Mouse (Mus musculus): ENCODE measurements around the gene Tmem200c. TPM values are rescaled to one million over a fixed set of nuclear protein-coding genes. Genes with fewer than 3 reads are reported as not detected.
A peak's percentile ranks its signal among the peaks of the same experiment; 100 is the strongest.

The Tmem200c gene
- polyA plus RNA-seq, 1 experiment from 2014 or later: 1.1 TPM

DNA sequence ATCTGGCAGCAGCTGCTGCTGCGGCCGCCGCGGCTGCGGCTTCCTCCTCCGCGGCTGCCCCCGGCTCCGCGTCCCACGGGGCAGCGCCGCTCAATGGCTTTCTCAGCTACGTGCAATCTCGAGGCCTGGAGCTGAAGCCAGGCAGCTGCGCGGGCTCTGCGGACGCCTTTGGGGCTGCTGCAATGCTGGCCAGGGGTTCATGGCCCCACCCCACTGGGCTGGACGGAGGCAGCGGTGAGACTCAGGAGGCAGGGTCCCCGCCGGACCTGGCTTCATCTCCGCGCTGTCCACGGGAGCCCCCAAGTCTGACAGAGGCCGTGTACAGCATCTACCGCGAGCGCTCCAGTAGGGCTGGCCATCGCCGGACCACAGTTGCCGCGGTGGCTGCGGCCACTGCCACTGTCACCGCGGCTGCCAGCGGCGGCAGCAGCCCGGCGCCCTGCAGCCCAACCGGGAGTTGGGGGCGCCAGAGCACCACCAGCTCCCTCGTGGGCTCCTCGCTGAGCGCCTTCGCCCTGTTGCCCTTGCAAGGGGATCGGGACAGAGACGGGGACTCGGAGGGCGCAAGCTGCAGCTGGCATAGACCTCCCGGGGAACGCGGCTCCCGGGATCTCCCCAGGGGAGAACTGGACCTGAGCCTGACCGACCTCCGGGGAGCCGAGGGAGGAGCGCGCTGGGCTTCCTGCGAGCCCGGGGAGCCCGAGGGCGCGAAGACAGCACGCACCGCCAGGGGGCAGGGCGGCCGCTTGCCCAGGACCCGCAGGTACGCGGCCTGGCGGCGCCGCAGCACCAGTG, 14.9 kb downstream of the Tmem200c start:
- Histone ChIP-seq H3K4me2 (ENCODE audit: low read depth, low read length) (peak overlapping the region; percentile 95), H3K9me3 (replicated peaks; ENCODE audit: control insufficient read depth, low read length) (no peaks in the 10 kb centered on the region), H3K4me1 (ENCODE audit: control insufficient read depth, insufficient read depth, low read length) (peaks cover 7% of the 10 kb centered on the region; the same call in 1 of the 2 replicates), H3K27ac (replicated peaks; ENCODE audit: low read depth, low read length) (no peak overlapping the region), H3K4me3 (ENCODE audit: low read depth, low read length) (peak overlapping the region; percentile 45), H3K27me3 (ENCODE audit: control insufficient read depth, insufficient read depth, low read length) (peaks cover 34% of the 10 kb centered on the region), H3K9ac (replicated peaks; ENCODE audit: low read length) (peak overlapping the region; percentile 56), H3K36me3 (replicated peaks; ENCODE audit: control insufficient read depth, insufficient read depth, low read depth, low read length) (no peaks in the 10 kb centered on the region)
- DNase-seq (ENCODE audit: low spot score): peak; percentile 71
- ATAC-seq (replicated peaks; ENCODE audit: insufficient number of reproducible peaks, low FRiP score, low TSS enrichment, low read depth): peak; percentile 25
- under 1% methylated on average over 71 of the region's 75 CpGs for WGBS

DNA sequence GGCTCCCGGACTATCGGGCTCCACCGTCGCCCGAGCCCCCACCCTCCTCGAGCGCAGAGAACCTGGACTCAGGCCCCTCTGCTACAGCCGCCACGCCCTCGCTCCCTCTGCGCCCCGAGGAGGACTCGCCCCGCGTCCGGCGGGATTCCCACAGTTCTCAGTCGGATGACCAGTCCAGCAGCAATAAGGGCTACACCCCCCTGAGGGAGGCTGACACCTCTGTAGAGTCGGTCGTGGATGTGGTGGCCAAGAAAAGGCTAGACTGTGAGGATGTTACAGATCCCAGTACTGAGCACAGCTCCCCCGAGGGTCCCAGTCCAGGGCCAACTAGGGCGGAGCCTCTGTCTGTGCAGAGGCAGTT, 15.4 kb downstream of the Tmem200c start:
- Histone ChIP-seq H3K36me3 (replicated peaks; ENCODE audit: control insufficient read depth, insufficient read depth, low read depth, low read length) (no peaks in the 10 kb centered on the region), H3K9me3 (replicated peaks; ENCODE audit: control insufficient read depth, low read length) (no peaks in the 10 kb centered on the region), H3K27me3 (ENCODE audit: control insufficient read depth, insufficient read depth, low read length) (peaks cover 29% of the 10 kb centered on the region), H3K27ac (replicated peaks; ENCODE audit: low read depth, low read length) (no peak overlapping the region), H3K4me1 (ENCODE audit: control insufficient read depth, insufficient read depth, low read length) (peaks cover 7% of the 10 kb centered on the region; the same call in 1 of the 2 replicates), H3K4me2 (ENCODE audit: low read depth, low read length) (peak overlapping the region; percentile 95), H3K9ac (replicated peaks; ENCODE audit: low read length) (peak overlapping the region; percentile 56), H3K4me3 (ENCODE audit: low read depth, low read length) (peak overlapping the region; percentile 45)
- DNase-seq (ENCODE audit: low spot score): no peak
- ATAC-seq (replicated peaks; ENCODE audit: insufficient number of reproducible peaks, low FRiP score, low TSS enrichment, low read depth): peak; percentile 58
- 3% methylated on average over 22 of the region's 22 CpGs for WGBS

- no peak overlapping the region for H3K9ac ChIP-seq (replicated peaks; ENCODE audit: low read length)
- WGBS: 87% methylated on average over 5 of the region's 5 CpGs
- ATAC-seq (replicated peaks; ENCODE audit: insufficient number of reproducible peaks, low FRiP score, low TSS enrichment, low read depth): no peak
- peaks cover 10% of the 10 kb centered on the region for H3K27me3 ChIP-seq (ENCODE audit: control insufficient read depth, insufficient read depth, low read length)
- H3K4me1 ChIP-seq (ENCODE audit: control insufficient read depth, insufficient read depth, low read length): 0 out of 2 replicates have a peak, but pooled peaks cover 2% of the 10 kb centered on the region
- no peaks in the 10 kb centered on the region for H3K36me3 ChIP-seq (replicated peaks; ENCODE audit: control insufficient read depth, insufficient read depth, low read depth, low read length)
- H3K9me3 ChIP-seq (replicated peaks; ENCODE audit: control insufficient read depth, low read length): no peaks in the 10 kb centered on the region
- H3K4me2 ChIP-seq (ENCODE audit: low read depth, low read length): no peak overlapping the region
- H3K4me3 ChIP-seq (ENCODE audit: low read depth, low read length): no peak overlapping the region
- H3K27ac ChIP-seq (replicated peaks; ENCODE audit: low read depth, low read length): no peak overlapping the region
- DNase-seq (ENCODE audit: low spot score): no peak
These were observed 19.5 kb downstream of the Tmem200c start for GRCm38 (mm10) chr17:68845931-68846330.

DNA sequence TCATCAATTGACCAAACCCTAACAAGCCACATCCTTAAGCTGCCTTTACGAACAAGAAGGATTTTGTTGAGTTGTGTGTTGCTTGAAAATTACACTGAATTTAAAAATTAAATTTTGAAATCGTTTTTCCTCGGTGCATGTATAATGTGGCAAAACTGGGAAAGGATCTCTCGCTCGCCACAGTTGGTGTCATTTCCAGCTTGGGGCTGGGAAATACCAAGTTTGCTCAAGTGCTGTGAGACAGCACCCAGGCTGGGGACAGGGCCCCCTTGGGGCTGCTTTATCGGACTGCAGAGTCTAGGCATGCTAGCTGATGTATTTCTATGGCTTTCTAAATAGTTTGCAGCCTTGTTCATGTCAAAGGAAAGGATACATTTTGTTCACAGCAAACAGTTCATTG, 22.3 kb downstream of the Tmem200c start:
- DNase-seq (ENCODE audit: low spot score) (no peak), ATAC-seq (replicated peaks; ENCODE audit: insufficient number of reproducible peaks, low FRiP score, low TSS enrichment, low read depth) (no peak)
- Histone ChIP-seq H3K4me3 (ENCODE audit: low read depth, low read length) (no peak overlapping the region), H3K9me3 (replicated peaks; ENCODE audit: control insufficient read depth, low read length) (no peaks in the 10 kb centered on the region), H3K27me3 (ENCODE audit: control insufficient read depth, insufficient read depth, low read length) (no peaks in the 10 kb centered on the region), H3K4me2 (ENCODE audit: low read depth, low read length) (no peak overlapping the region), H3K36me3 (replicated peaks; ENCODE audit: control insufficient read depth, insufficient read depth, low read depth, low read length) (no peaks in the 10 kb centered on the region), H3K4me1 (ENCODE audit: control insufficient read depth, insufficient read depth, low read length) (no peaks in the 10 kb centered on the region), H3K27ac (replicated peaks; ENCODE audit: low read depth, low read length) (no peak overlapping the region), H3K9ac (replicated peaks; ENCODE audit: low read length) (no peak overlapping the region)
- WGBS: 80% methylated on average over 6 of the region's 6 CpGs

- no peak overlapping the region for H3K9ac ChIP-seq (replicated peaks; ENCODE audit: low read length)
- WGBS: 72% methylated on average over 7 of the region's 7 CpGs
- no peak for ATAC-seq (replicated peaks; ENCODE audit: insufficient number of reproducible peaks, low FRiP score, low TSS enrichment, low read depth)
- H3K9me3 ChIP-seq (replicated peaks; ENCODE audit: control insufficient read depth, low read length): no peaks in the 10 kb centered on the region
- no peak overlapping the region for H3K27ac ChIP-seq (replicated peaks; ENCODE audit: low read depth, low read length)
- no peak overlapping the region for H3K4me2 ChIP-seq (ENCODE audit: low read depth, low read length)
- no peaks in the 10 kb centered on the region for H3K36me3 ChIP-seq (replicated peaks; ENCODE audit: control insufficient read depth, insufficient read depth, low read depth, low read length)
- H3K4me3 ChIP-seq (ENCODE audit: low read depth, low read length): no peak overlapping the region
- no peaks in the 10 kb centered on the region for H3K27me3 ChIP-seq (ENCODE audit: control insufficient read depth, insufficient read depth, low read length)
- H3K4me1 ChIP-seq (ENCODE audit: control insufficient read depth, insufficient read depth, low read length): no peaks in the 10 kb centered on the region
- DNase-seq (ENCODE audit: low spot score): no peak
These were observed 25.9 kb downstream of the Tmem200c start for GRCm38 (mm10) chr17:68852171-68852966.

- Histone ChIP-seq H3K4me1 (ENCODE audit: control insufficient read depth, insufficient read depth, low read length) (no peaks in the 10 kb centered on the region), H3K9ac (replicated peaks; ENCODE audit: low read length) (no peak overlapping the region), H3K4me2 (ENCODE audit: low read depth, low read length) (no peak overlapping the region), H3K27me3 (ENCODE audit: control insufficient read depth, insufficient read depth, low read length) (no peaks in the 10 kb centered on the region), H3K27ac (replicated peaks; ENCODE audit: low read depth, low read length) (no peak overlapping the region), H3K4me3 (ENCODE audit: low read depth, low read length) (no peak overlapping the region), H3K9me3 (replicated peaks; ENCODE audit: control insufficient read depth, low read length) (no peaks in the 10 kb centered on the region), H3K36me3 (replicated peaks; ENCODE audit: control insufficient read depth, insufficient read depth, low read depth, low read length) (no peaks in the 10 kb centered on the region)
- ATAC-seq (replicated peaks; ENCODE audit: insufficient number of reproducible peaks, low FRiP score, low TSS enrichment, low read depth) (no peak), DNase-seq (ENCODE audit: low spot score) (no peak)
- 85% methylated on average over 3 of the region's 3 CpGs for WGBS
These were observed 37.8 kb downstream of the Tmem200c start for GRCm38 (mm10) chr17:68864175-68864574.

DNA sequence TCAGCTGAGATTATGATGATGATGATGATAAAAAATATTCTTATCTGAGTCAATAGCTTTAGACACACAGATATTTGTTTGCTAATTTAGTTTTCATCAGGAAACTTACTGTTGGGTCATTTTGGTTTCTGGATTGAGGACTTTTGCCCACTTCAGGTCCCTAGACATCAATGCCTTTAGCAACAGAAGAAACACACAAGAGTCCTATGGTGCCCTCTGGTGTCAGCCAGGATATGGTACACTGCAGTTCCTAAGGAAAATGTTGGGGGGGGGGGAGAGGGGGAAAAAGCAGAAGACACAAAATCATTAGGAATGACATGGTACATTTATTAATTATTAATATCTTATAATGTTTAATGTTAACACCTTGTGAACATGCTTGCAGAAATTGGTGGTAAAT, 42.0 kb downstream of the Tmem200c start:
- H3K9ac ChIP-seq (replicated peaks; ENCODE audit: low read length): no peak overlapping the region
- DNase-seq (ENCODE audit: low spot score) (peak; percentile 50), ATAC-seq (replicated peaks; ENCODE audit: insufficient number of reproducible peaks, low FRiP score, low TSS enrichment, low read depth) (no peak)
- no peaks in the 10 kb centered on the region for H3K4me1 ChIP-seq (ENCODE audit: control insufficient read depth, insufficient read depth, low read length)
- H3K9me3 ChIP-seq (replicated peaks; ENCODE audit: control insufficient read depth, low read length): no peaks in the 10 kb centered on the region
- no peak overlapping the region for H3K27ac ChIP-seq (replicated peaks; ENCODE audit: low read depth, low read length)
- no peaks in the 10 kb centered on the region for H3K27me3 ChIP-seq (ENCODE audit: control insufficient read depth, insufficient read depth, low read length)
- no peak overlapping the region for H3K4me3 ChIP-seq (ENCODE audit: low read depth, low read length)
- H3K4me2 ChIP-seq (ENCODE audit: low read depth, low read length): no peak overlapping the region
- no peaks in the 10 kb centered on the region for H3K36me3 ChIP-seq (replicated peaks; ENCODE audit: control insufficient read depth, insufficient read depth, low read depth, low read length)

- Histone ChIP-seq H3K9ac (replicated peaks; ENCODE audit: low read length) (no peak overlapping the region), H3K4me3 (ENCODE audit: low read depth, low read length) (no peak overlapping the region), H3K4me2 (ENCODE audit: low read depth, low read length) (no peak overlapping the region), H3K36me3 (replicated peaks; ENCODE audit: control insufficient read depth, insufficient read depth, low read depth, low read length) (no peaks in the 10 kb centered on the region), H3K9me3 (replicated peaks; ENCODE audit: control insufficient read depth, low read length) (no peaks in the 10 kb centered on the region), H3K27ac (replicated peaks; ENCODE audit: low read depth, low read length) (no peak overlapping the region), H3K4me1 (ENCODE audit: control insufficient read depth, insufficient read depth, low read length) (no peaks in the 10 kb centered on the region), H3K27me3 (ENCODE audit: control insufficient read depth, insufficient read depth, low read length) (no peaks in the 10 kb centered on the region)
- DNase-seq (ENCODE audit: low spot score) (no peak), ATAC-seq (replicated peaks; ENCODE audit: insufficient number of reproducible peaks, low FRiP score, low TSS enrichment, low read depth) (no peak)
- WGBS: 60% methylated on average over 8 of the region's 8 CpGs
These were observed 47.6 kb downstream of the Tmem200c start for GRCm38 (mm10) chr17:68874021-68874420.

Measured in embryonic facial prominence, embryonic 11.5 days (tissue).